Mouse (Mus musculus) lung, postnatal 10 days (tissue): ENCODE measurements around the gene Smdt1.
"Not testable (repeated sequence)": the region's sequence is repeated elsewhere in the genome, so short reads cannot be mapped to it uniquely, and the experiment has no call there.

ENCODE experiments used
- DNase-seq: peaks from one replicate; pipeline ENCODE4 v3.0.0; 2021

Gene Smdt1

GRCm38 (mm10) chr15:82343368-82344287 is 4.9 kb downstream of the Smdt1 start:
- no peak for DNase-seq

- no peak for DNase-seq
Observed at GRCm38 (mm10) chr15:82344971-82345370, 6.2 kb downstream of the Smdt1 start.

- DNase-seq: peak; percentile 99
Observed at GRCm38 (mm10) chr15:82345820-82346470, 7.2 kb downstream of the Smdt1 start.

GRCm38 (mm10) chr15:82346580-82347302 is 8.0 kb downstream of the Smdt1 start:
- DNase-seq: no peak

GRCm38 (mm10) chr15:82347303-82347676 is 8.5 kb downstream of the Smdt1 start:
- DNase-seq: no peak

GRCm38 (mm10) chr15:82347852-82348251 is 9.1 kb downstream of the Smdt1 start:
- DNase-seq: no peak

DNA sequence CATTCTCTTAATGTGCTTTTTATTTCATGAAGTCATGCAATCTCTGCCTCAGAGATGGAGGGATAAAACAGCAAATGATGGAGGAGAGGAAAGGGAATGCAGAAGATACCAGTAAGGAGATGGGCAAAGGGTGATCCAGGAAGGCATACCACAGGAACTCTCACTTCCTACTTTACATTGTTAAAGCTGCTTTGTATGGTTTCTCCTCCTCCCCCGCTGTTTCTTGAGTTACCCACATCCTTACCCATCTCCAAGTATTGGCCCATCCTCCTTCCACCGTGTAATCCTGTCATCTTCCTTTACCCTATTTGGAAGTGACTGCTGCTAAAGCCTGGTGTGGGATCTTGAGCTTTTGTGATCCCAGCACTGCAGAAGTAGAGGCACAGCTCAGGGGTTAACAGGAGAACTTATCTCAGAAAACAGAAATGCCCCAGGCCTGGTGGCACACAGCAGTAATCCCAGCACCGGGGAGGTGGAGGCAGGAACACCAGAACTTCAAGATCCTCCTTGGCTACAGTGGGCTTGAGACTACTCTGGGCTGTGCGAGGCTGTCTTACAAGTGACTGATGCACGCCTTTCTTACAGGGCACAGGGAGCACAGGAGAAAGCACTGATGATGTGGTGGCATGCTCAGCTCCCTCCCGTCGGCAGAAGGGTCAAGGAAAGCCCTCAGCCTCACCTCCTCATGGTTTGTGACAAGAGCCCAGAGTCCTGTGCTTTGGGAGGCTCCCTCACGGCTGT is 9.7 kb downstream of the Smdt1 start:
- no peak for DNase-seq

DNA sequence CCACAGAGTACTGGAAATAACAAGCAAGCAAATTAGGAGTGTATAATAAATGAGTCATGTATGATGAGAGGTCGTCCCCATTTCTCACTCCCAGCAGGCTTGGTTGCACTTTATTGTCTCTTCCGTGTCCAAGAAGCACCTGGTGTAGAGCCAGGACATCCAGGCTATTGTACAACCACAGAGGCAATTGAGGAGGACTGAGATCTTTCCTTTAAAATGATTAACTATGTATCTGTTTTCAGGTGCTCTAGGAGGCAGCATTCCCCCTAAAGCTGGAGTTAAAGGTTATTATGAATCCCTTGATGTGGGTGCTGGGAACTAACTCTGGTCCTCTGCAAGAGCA is 10.2 kb downstream of the Smdt1 start:
- DNase-seq: no peak

DNA sequence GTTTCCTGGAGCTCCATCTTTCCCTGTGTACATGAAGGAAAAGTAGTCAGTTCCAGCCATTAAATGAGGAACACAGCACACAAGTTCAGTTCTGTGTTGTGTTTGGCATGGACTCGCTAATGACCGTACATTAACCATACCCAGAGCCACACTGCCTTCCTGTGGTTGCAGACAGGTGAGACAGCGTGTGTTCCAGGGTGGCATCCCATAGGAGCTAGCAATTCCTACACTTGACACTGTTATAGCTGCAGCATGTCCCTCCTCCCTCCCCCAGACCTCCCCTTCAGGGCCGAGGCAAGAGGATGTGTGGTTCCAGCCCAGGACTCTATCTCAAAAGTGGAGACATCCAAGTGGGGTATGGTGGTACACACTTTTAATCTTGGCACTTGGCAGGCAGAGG is 11.6 kb downstream of the Smdt1 start:
- no peak for DNase-seq

- no peak for DNase-seq
Observed at GRCm38 (mm10) chr15:82351480-82351879, 12.7 kb downstream of the Smdt1 start.

GRCm38 (mm10) chr15:82353078-82353744 is 14.5 kb downstream of the Smdt1 start:
- DNase-seq: no peak

DNA sequence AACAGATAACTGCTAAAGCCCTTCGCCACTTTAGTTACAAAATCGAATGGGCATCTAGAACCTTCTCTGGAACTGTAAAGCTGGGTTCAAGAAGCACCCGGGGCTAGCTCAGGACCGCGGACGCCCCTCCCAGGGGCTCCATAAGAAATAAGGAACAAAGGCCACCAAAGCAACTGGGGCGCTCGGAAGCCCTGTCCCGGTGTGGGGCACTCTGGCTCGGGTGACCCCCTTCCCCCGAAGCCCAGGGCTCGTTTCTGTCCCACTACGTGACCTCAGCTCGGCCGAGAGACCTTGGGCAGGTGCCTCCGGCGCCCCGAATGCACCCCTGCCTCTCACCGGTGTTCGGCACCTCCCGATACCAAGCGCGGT is 15.0 kb downstream of the Smdt1 start:
- no peak for DNase-seq

DNA sequence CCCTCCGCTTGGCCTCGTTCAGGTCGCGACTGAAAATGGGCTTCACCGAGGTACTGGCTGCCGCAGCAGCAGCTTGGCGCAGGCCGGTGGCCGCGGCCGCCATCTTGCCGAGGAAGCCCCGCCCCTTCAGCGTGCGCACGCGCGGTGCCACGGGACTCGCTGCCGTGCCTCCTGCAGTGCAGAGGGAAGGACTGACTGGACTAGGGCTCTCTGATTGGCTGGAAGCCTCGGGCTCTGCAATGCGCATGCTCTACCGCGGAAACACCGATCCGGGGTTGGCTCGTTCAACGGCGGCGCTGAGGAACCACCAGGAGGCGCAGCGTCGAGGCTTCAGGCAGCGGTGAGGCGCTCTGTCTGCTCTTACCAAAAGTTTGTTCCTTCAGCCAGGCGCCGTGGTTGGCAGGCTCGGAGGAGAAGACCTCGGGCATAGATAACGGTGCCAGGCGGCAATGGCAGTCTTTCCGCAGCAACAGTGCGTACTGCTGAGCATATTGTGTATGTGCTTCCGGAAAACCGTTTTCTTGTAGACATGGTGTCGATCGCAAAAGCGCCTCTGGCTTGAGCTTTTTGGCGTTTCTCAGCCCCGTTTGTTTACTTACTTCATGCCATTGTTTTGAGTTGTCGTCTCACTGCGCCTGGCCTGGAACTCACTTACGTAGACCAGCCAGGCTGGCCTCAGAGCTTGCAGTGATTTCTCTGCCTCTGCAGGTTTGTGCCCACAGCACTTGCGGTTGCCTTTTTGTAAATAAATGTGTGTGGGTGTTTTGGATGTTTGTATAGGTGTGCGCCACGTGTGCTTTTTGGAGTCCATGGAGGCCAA is 15.6 kb downstream of the Smdt1 start, which contains the start of gene Ndufa6:
Ndufa6 (minus strand) TSS at position 197 of the 820 bp plus-strand sequence.
- peak; percentile 98 for DNase-seq

DNA sequence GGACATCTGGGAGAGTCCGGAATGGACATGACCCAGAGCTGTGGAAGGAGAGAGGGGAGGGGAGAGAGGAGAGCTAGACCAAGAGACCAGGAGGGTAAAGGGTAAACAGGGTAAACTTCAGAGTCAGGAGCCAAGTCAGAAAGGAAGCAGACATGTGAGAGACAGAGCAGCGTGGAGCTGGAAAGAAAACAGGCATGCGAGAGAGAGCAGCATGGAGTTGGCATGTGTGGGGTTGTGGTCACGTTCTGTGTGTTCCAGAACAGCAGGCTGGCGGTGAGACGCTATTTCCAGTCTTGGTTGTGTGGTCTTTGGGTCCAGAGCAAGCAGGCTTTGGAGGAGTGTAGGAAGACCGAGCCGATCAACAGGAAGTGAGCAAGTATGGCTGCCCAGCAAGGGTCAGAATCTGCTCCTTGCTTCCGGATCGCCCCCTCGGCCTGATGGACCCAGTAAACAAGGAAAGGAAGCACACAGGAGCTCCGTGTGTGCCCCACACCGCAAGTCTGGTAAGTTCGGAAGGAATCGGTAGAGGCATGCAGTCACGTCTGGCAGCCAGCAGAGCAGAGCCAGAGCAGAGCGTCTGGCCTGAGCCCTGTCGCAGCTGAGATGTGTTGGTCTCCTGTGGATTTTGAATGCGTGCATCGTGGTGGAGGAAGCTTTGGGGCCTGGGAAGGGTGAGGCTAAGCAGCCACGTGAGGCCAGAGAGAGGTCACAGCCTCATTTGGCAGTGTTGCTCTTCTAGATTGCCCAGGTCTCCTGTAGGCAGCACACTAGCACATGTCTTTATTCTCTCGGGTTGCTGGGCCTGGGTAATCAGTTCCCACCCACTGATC is 19.9 kb downstream of the Smdt1 start:
- peak; percentile 52 for DNase-seq

- no peak for DNase-seq
Observed at GRCm38 (mm10) chr15:82361459-82362018, 22.8 kb downstream of the Smdt1 start.

GRCm38 (mm10) chr15:82362234-82362633 is 23.5 kb downstream of the Smdt1 start:
- no peak for DNase-seq

GRCm38 (mm10) chr15:82363801-82364200 is 25.0 kb downstream of the Smdt1 start:
- not testable (repeated sequence) for DNase-seq

DNA sequence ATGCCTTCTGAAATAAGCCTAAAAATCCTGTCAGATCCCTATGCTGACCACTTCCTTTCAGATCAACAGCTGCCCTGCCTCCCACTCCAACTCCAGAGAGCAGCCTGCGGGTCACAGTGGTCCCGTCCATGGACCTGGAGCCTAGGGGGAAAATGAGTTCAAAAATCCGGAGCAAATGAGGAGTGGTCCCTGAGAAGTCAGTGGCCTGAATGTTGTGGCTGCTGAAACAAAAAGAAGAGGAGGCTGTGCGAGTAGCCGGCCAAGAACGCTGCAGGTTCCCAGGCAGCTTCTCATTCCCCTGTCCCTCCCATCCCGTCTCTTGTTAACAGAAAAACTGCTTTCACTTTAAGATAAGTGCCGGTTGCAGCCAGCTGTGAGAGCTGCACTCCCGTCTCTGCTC is 25.8 kb downstream of the Smdt1 start:
- DNase-seq: not testable (repeated sequence)

GRCm38 (mm10) chr15:82368146-82368545 is 29.4 kb downstream of the Smdt1 start:
- DNase-seq: no peak

GRCm38 (mm10) chr15:82368851-82369250 is 30.1 kb downstream of the Smdt1 start:
- DNase-seq: no peak
